Mouse (Mus musculus) brain, embryonic 18.5 days (tissue): ENCODE results near the gene Slc10a6.

Experiments used
- DNase-seq: peaks from one replicate; pipeline ENCODE4 v3.0.0-alpha.2; 2012; ENCODE audit warnings: low read depth, low spot score

The Slc10a6 gene

DNA sequence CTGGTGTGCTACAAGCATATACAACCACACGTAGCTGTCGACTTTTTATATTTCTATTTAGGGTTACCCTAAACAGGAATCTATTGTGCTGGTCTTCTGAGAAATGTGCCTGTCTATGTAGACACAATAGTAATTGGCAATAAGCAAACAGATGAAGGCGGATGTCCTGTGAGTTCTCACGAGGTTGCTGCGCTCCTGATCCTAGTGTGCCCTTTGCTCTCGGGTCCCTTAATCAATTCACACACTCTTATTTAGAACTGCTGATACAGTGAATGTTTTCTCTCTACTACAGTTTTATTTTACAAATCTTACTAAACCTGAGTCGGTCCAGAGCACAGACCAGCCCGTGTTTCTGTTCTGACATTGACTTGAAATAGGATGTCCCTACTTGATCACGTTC lies 68.7 kb downstream of the Slc10a6 start:
- no peak for DNase-seq
